Mouse (Mus musculus): ENCODE data around the gene Scarf1. TPM values are rescaled to one million over a fixed set of nuclear protein-coding genes. Genes with fewer than 3 reads are reported as not detected.

Scarf1 gene
- polyA plus RNA-seq, 2 experiments = 6.0 to 8.5 TPM

DNA sequence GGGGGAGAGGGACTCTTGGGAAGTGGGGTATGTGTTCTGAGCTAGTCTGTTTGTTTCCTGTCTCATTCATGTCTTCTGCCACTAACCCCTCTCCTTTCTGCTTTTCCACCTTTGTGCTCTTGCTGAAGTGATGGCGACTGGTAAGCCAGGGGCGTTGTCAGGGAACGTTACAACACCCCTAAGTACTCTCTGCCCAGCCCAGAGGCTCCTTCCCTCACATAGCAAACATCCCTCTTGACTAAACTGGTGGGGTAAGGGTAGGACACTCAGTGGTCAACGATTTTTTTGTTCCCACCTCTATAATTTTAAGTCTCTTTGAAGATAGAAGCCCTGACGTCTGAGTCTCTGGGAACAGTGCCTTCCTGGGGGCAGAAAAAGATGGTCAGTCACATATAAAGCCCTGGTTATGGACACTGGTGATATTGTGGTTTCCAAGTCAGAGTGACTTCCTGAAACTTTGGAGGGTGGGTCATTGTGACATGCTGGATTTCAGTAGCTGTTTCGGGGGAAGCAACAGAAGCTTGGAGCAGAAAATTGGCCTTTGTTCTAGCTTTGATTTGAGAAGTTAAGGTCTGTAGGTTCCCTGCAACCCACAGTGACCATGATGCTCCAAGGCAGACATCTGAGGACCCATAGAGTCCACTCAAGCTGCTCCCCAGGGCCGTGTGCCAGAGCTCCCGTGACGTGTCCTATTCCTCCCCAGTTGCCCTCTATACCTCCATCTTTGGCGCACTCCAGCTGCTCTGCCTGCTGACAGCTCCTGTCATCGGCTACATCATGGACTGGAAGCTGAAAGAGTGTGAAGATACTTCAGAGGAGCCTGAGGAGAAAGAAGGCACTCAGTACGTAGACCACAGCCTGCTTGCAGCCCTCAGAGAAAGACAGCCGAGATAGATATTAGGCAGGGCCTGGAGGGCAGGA, 53.2 kb downstream of the Scarf1 start:
- no peak for TF ChIP-seq POLR2A (IDR thresholded peaks at IDR 0.05; ENCODE audit: borderline replicate concordance, extremely low read depth, insufficient read depth, insufficient read length)

DNA sequence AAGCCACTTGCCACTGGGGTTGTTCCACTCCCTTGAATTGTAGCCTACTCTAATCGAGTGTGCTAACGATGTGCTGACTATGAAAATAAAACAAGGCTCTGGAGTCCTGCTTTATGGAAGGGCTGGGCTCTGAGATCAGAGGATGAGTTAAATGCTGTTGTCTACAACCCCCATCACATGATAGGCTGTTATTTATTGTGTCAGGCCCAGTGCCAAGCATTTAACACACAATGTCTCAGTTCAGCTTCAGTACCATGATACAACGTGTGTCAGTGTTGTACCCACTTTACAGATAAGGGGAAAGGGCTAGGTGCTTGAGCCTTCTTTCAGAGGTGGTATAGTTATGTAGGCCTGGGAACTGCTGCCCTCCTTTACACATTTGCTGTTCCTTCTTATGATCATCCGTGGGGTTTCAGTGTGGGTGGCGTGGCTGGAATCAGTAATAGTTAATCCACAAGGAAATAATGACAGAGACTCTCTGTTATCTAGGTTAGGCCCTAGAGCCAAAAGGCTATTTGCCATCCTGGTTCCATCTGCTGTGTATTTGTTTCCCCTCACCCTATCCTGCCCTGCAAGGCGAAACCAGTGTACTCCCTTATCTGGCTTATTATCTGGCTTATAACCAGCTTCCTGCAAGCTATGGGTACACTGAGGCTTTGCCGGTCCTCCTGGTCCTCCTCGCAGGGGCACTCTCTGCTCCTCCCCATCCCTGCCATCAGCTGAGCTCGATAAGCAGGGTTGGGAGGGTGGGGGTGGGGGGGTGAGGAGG, 54.2 kb downstream of the Scarf1 start:
- WGBS = 64% methylated on average over 9 of the region's 9 CpGs
- TF ChIP-seq POLR2A (IDR thresholded peaks at IDR 0.05; ENCODE audit: borderline replicate concordance, extremely low read depth, insufficient read depth, insufficient read length) = no peak
- Histone ChIP-seq H3K4me3 (replicated peaks; ENCODE audit: low read length) (no peak overlapping the region), H3K4me2 (replicated peaks; ENCODE audit: low read depth, low read length, severe bottlenecking) (no peak overlapping the region), H3K27me3 (ENCODE audit: control insufficient read depth, insufficient read depth, low read length) (no peaks in the 10 kb centered on the region), H3K9ac (ENCODE audit: low read depth, low read length, severe bottlenecking) (no peak overlapping the region), H3K36me3 (ENCODE audit: control insufficient read depth, insufficient read depth, low read length) (no peaks in the 10 kb centered on the region), H3K9me3 (ENCODE audit: control insufficient read depth, low read length) (no peaks in the 10 kb centered on the region), H3K4me1 (ENCODE audit: control insufficient read depth, insufficient read depth, low read length) (no peaks in the 10 kb centered on the region), H3K27ac (replicated peaks; ENCODE audit: low read depth, low read length) (no peak overlapping the region)
- DNase-seq (ENCODE audit: low spot score) = no peak
- no peak for ATAC-seq (ENCODE audit: low FRiP score, low read depth)

More for the DNA sequence above, 53.2 kb downstream of the Scarf1 start:
- no peak overlapping the region for H3K4me3 ChIP-seq (replicated peaks; ENCODE audit: low read length)
- no peaks in the 10 kb centered on the region for H3K9me3 ChIP-seq (ENCODE audit: control insufficient read depth, low read length)
- H3K9ac ChIP-seq (ENCODE audit: low read depth, low read length, severe bottlenecking) = no peak overlapping the region
- H3K4me2 ChIP-seq (replicated peaks; ENCODE audit: low read depth, low read length, severe bottlenecking) = no peak overlapping the region
- no peak for ATAC-seq (ENCODE audit: low FRiP score, low read depth)
- no peak overlapping the region for H3K27ac ChIP-seq (replicated peaks; ENCODE audit: low read depth, low read length)
- H3K4me1 ChIP-seq (ENCODE audit: control insufficient read depth, insufficient read depth, low read length) = no peaks in the 10 kb centered on the region
- WGBS = 82% methylated on average over 13 of the region's 13 CpGs
- no peak for DNase-seq (ENCODE audit: low spot score)
- H3K36me3 ChIP-seq (ENCODE audit: control insufficient read depth, insufficient read depth, low read length) = no peaks in the 10 kb centered on the region
- no peaks in the 10 kb centered on the region for H3K27me3 ChIP-seq (ENCODE audit: control insufficient read depth, insufficient read depth, low read length)

GRCm38 (mm10) chr11:75568115-75568511, 54.8 kb downstream of the Scarf1 start:
- WGBS = 82% methylated on average over 6 of the region's 6 CpGs
- Histone ChIP-seq H3K9me3 (ENCODE audit: control insufficient read depth, low read length) (no peaks in the 10 kb centered on the region), H3K4me2 (replicated peaks; ENCODE audit: low read depth, low read length, severe bottlenecking) (no peak overlapping the region), H3K27me3 (ENCODE audit: control insufficient read depth, insufficient read depth, low read length) (no peaks in the 10 kb centered on the region), H3K36me3 (ENCODE audit: control insufficient read depth, insufficient read depth, low read length) (no peaks in the 10 kb centered on the region), H3K4me3 (replicated peaks; ENCODE audit: low read length) (no peak overlapping the region), H3K27ac (replicated peaks; ENCODE audit: low read depth, low read length) (no peak overlapping the region), H3K4me1 (ENCODE audit: control insufficient read depth, insufficient read depth, low read length) (no peaks in the 10 kb centered on the region), H3K9ac (ENCODE audit: low read depth, low read length, severe bottlenecking) (no peak overlapping the region)
- no peak for TF ChIP-seq POLR2A (IDR thresholded peaks at IDR 0.05; ENCODE audit: borderline replicate concordance, extremely low read depth, insufficient read depth, insufficient read length)
- DNase-seq (ENCODE audit: low spot score) (no peak), ATAC-seq (ENCODE audit: low FRiP score, low read depth) (no peak)

GRCm38 (mm10) chr11:75568962-75569361, 55.6 kb downstream of the Scarf1 start:
- Histone ChIP-seq H3K36me3 (ENCODE audit: control insufficient read depth, insufficient read depth, low read length) (no peaks in the 10 kb centered on the region), H3K9ac (ENCODE audit: low read depth, low read length, severe bottlenecking) (no peak overlapping the region), H3K4me1 (ENCODE audit: control insufficient read depth, insufficient read depth, low read length) (no peaks in the 10 kb centered on the region), H3K27me3 (ENCODE audit: control insufficient read depth, insufficient read depth, low read length) (no peaks in the 10 kb centered on the region), H3K27ac (replicated peaks; ENCODE audit: low read depth, low read length) (no peak overlapping the region), H3K4me2 (replicated peaks; ENCODE audit: low read depth, low read length, severe bottlenecking) (no peak overlapping the region), H3K4me3 (replicated peaks; ENCODE audit: low read length) (no peak overlapping the region), H3K9me3 (ENCODE audit: control insufficient read depth, low read length) (no peaks in the 10 kb centered on the region)
- DNase-seq (ENCODE audit: low spot score) (no peak), ATAC-seq (ENCODE audit: low FRiP score, low read depth) (no peak)
- WGBS = 83% methylated on average over 12 of the region's 12 CpGs
- no peak for TF ChIP-seq POLR2A (IDR thresholded peaks at IDR 0.05; ENCODE audit: borderline replicate concordance, extremely low read depth, insufficient read depth, insufficient read length)

GRCm38 (mm10) chr11:75570375-75571125, 57.2 kb downstream of the Scarf1 start:
- Histone ChIP-seq H3K4me3 (replicated peaks; ENCODE audit: low read length) (no peak overlapping the region), H3K9me3 (ENCODE audit: control insufficient read depth, low read length) (no peaks in the 10 kb centered on the region), H3K36me3 (ENCODE audit: control insufficient read depth, insufficient read depth, low read length) (no peaks in the 10 kb centered on the region), H3K27ac (replicated peaks; ENCODE audit: low read depth, low read length) (no peak overlapping the region), H3K4me1 (ENCODE audit: control insufficient read depth, insufficient read depth, low read length) (no peaks in the 10 kb centered on the region), H3K4me2 (replicated peaks; ENCODE audit: low read depth, low read length, severe bottlenecking) (no peak overlapping the region), H3K9ac (ENCODE audit: low read depth, low read length, severe bottlenecking) (no peak overlapping the region), H3K27me3 (ENCODE audit: control insufficient read depth, insufficient read depth, low read length) (no peaks in the 10 kb centered on the region)
- no peak for TF ChIP-seq POLR2A (IDR thresholded peaks at IDR 0.05; ENCODE audit: borderline replicate concordance, extremely low read depth, insufficient read depth, insufficient read length)
- WGBS = 88% methylated on average over 17 of the region's 17 CpGs
- ATAC-seq (ENCODE audit: low FRiP score, low read depth) (no peak), DNase-seq (ENCODE audit: low spot score) (no peak)

All from limb, embryonic 14.5 days (tissue).